Mouse (Mus musculus): ENCODE measurements around the gene Xpr1.

DNA sequence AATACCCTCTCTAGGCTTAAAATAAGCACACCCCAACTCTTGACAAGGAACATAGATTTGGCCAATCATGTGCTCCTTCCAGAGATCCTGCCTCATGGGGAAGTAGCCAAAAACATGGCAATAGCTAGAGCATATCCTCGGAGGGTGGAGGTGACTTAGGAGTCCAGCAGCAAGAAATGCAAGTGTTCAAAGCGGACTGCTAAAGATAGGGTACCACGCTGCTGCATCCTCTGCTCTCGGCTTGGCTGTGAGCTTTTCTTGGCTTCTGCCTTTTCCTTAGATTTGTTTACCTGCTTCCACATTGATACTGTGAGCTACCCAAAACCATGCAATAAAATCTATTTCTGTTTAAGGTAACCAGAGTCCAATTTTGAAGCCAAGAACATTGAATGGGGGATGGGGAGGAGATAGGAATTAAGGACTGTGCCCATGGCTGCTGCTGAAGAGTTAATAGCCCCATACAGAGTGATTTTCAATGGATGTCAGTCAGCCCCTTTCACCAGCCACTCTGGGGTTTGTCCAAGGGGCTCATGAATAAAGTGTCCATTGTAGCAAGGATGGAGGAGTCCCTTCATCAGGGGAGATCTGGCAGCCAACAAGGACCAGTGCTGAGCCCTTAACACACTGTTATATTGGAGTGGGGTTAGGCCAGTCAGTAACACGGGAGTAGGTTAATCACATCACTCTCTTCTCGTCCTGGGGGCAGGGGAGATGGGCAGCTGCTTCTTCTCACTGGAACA, 10.1 kb upstream of the Xpr1 start:
- TF ChIP-seq CTCF (IDR thresholded peaks at IDR 0.05; ENCODE audit: extremely low read depth, insufficient read length, insufficient replicate concordance, low read depth, low read length), result no peak
- TF ChIP-seq POLR2A (IDR thresholded peaks at IDR 0.05; ENCODE audit: low read depth, low read length), result no peak

Measured in small intestine, adult 2 months (tissue).